Mouse (Mus musculus) megakaryocyte, embryonic 14.5 days (primary cell): ENCODE data around the gene Olfr1101. TPM values are rescaled to one million over a fixed set of nuclear protein-coding genes. Genes with fewer than 3 reads are reported as not detected.

Source experiments
- H3K27me3 ChIP-seq: replicated peaks from 2 replicates; pipeline ENCODE3; 2012; ENCODE audit warnings: inconsistent platforms
- H3K36me3 ChIP-seq: replicated peaks from 2 replicates; pipeline ENCODE3; 2012; ENCODE audit warnings: low read length, inconsistent platforms, mixed read lengths
- H3K4me1 ChIP-seq: 2 replicates; pipeline ENCODE4 v1.6.1; 2012; ENCODE audit warnings: inconsistent platforms
- H3K4me3 ChIP-seq: replicated peaks from 2 replicates; pipeline ENCODE3; 2012; ENCODE audit warnings: moderate library complexity, mild to moderate bottlenecking, inconsistent platforms
- H3K9me3 ChIP-seq: 2 replicates; pipeline ENCODE4 v1.6.1; 2012; ENCODE audit warnings: inconsistent platforms
- FLI1 ChIP-seq: IDR thresholded peaks from 2 replicates; pipeline ENCODE4 v1.6.1; 2012; ENCODE audit warnings: low read length, inconsistent platforms, mixed read lengths
- GATA1 ChIP-seq: IDR thresholded peaks from 3 replicates; pipeline ENCODE4 v1.6.1; 2012; ENCODE audit warnings: mixed read lengths, low read length, inconsistent platforms, borderline replicate concordance
- polyA plus RNA-seq: library from polyadenylated mRNA; stranded (reverse); fragments of >175 nt; gene quantifications from 2 replicates; pipeline ENCODE4 v1.2.3, GENCODE M21; 2012; ENCODE audit warnings: low replicate concordance; ENCODE audit not compliant: insufficient read depth

The Olfr1101 gene
- not detected in 2 replicates for polyA plus RNA-seq

DNA sequence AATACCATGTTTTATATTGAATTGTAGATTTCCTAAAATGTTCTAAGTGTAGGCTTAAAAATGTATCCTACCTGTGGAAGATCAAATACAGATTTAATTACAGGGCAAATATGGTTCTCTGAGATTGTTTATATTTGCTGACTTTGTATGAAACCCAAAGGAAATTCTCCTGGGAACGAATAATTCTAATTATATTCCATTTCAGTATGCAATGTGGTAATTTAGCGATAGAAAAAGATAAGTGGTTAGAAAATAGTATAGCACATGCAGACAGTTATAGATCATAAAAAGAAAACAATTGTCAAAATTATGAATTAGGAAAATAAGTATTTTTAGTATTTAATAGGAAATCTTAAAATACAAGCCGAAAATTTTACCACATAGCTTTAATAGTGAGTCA lies at the start of gene Olfr1101:
TSS of gene Olfr1101 (minus strand) at position 101 of the 400 bp plus-strand sequence.
- H3K9me3 ChIP-seq = 0 out of 2 replicates have a peak, but pooled peaks cover 3% of the 10 kb centered on the region
- H3K27me3 ChIP-seq = no peaks in the 10 kb centered on the region
- TF ChIP-seq FLI1 (no peak), GATA1 (no peak)
- H3K4me1 ChIP-seq = no peaks in the 10 kb centered on the region
- no peak within 1 kb of the TSS for H3K4me3 ChIP-seq
- no peaks in the 10 kb centered on the region for H3K36me3 ChIP-seq

DNA sequence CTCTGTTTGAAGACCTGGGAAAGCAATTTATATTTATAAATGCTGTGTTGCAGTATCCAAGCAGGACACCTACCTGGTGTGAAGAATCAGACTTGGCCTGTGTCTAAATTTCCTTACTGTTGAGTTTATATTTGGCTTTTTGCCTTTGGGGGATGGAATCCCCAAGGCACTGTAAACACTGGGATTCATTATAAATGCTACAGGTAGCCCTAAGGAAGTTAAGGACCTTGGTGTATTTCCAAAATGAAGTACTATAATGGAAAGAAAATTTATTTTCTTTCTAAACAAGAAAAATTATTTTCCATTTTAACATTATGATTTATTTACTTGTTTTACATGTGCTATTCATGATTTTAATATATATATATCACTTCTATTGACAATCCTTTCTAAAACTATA lies 45.4 kb upstream of the Olfr1101 start, which contains the start of gene Olfr1105:
TSS of gene Olfr1105 (minus strand) at position 101 of the 400 bp plus-strand sequence.
- Histone ChIP-seq H3K36me3 (no peaks in the 10 kb centered on the region), H3K27me3 (no peaks in the 10 kb centered on the region), H3K4me1 (no peaks in the 10 kb centered on the region), H3K4me3 (no peak within 1 kb of the TSS), H3K9me3 (no peaks in the 10 kb centered on the region)
- TF ChIP-seq FLI1 (no peak), GATA1 (no peak)

DNA sequence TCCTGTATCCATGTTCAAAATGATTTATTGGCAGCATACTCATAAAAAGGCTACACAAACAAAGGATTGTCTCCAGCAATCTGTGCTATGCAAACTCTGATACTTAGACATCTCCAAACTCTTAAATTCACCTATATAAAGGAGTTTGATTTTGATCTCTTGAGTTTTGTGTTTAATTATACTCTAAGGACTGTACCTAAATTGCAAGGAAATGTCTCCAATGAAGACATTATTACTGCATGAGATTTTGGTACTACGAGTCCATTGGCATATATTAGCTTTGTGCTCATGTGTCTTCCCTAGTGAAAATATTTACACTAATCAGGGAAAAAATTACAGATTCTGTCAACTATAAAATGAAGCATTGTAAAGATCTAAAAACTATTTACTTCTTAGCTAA lies 36.0 kb upstream of the Olfr1101 start, which contains the start of gene Olfr1104:
TSS of gene Olfr1104 (minus strand) at position 101 of the 400 bp plus-strand sequence.
- Histone ChIP-seq H3K36me3 (no peaks in the 10 kb centered on the region), H3K27me3 (no peaks in the 10 kb centered on the region), H3K9me3 (no peaks in the 10 kb centered on the region), H3K4me3 (no peak within 1 kb of the TSS), H3K4me1 (no peaks in the 10 kb centered on the region)
- TF ChIP-seq FLI1 = no peak
- TF ChIP-seq GATA1 = no peak

DNA sequence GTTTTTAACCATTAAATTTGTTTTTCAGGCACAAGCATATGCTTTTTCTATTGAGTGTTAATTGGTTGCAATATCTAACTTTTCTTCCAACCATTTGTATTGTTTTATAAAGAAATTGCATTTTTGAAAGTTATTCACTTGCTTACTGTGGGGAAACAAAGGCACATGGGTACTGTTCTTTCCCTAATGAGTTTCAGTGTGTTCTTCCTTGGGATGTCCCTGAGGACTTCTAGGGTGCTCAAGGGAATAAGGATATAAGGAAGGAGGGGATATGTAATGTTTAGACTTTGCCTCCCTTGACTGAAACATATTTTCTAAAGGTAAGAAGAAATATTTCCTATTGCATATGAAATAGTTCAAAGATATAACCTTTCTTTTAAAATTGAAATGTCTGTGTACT lies 7.1 kb upstream of the Olfr1101 start, which contains the start of gene Olfr1102:
TSS of gene Olfr1102 (plus strand) at position 301 of the 400 bp plus-strand sequence.
- H3K4me3 ChIP-seq = no peak within 1 kb of the TSS
- H3K36me3 ChIP-seq = no peaks in the 10 kb centered on the region
- no peak for TF ChIP-seq FLI1
- TF ChIP-seq GATA1 = no peak
- H3K9me3 ChIP-seq = no peaks in the 10 kb centered on the region
- no peaks in the 10 kb centered on the region for H3K4me1 ChIP-seq
- H3K27me3 ChIP-seq = no peaks in the 10 kb centered on the region

DNA sequence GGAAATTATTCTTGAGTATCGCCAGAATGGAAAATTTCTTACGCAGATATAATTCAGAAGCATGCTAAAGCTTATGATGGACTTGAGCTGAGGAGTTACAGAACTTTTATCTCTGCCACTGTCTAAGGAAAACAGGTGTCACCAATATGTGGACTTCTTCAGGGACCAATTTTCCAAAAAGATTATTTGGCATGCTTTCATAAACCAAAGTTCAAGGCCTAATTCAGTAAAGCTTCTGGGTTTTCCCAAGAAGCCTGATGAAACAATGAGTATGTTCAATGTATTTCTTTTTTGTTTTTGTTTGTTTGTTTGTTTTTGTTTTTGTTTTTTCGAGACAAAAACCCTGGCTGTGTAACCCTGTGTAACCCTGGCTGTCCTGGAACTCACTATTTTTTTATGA lies 11.2 kb downstream of the Olfr1101 start, which contains the start of gene Olfr1100:
TSS of gene Olfr1100 (minus strand) at position 101 of the 400 bp plus-strand sequence.
- H3K4me1 ChIP-seq = no peaks in the 10 kb centered on the region
- no peaks in the 10 kb centered on the region for H3K36me3 ChIP-seq
- no peak within 1 kb of the TSS for H3K4me3 ChIP-seq
- TF ChIP-seq GATA1 = no peak
- no peak for TF ChIP-seq FLI1
- no peaks in the 10 kb centered on the region for H3K27me3 ChIP-seq
- no peaks in the 10 kb centered on the region; the same call in 1 of the 2 replicates for H3K9me3 ChIP-seq

DNA sequence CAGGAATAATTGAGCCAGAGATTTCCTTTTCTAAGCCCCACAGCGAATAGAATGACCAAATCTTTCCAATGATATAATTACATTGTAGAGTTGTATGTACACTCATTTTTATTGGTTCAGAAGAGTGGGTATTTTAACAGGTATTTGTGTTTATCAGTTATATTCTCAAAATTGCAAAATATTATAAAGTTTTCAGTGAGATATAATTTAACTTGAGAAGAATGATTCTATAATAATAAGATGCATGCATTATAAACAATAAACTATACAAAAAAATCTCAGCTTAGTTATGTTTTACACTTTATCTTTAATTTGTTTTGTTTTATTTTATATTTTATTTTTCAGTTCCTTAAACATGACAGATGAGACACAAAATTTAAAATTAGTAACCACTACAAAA lies 30.4 kb downstream of the Olfr1101 start, which contains the start of gene Olfr1099:
TSS of gene Olfr1099 (minus strand) at position 101 of the 400 bp plus-strand sequence.
- Histone ChIP-seq H3K36me3 (no peaks in the 10 kb centered on the region), H3K9me3 (no peaks in the 10 kb centered on the region), H3K27me3 (no peaks in the 10 kb centered on the region), H3K4me3 (no peak within 1 kb of the TSS), H3K4me1 (no peaks in the 10 kb centered on the region)
- TF ChIP-seq FLI1 (no peak), GATA1 (no peak)

Other genes with a start within 250 kb of the Olfr1101 start
- gene Olfr1090, start 232.2 kb downstream of the Olfr1101 start, polyA plus RNA-seq = not detected in 2 replicates
- 0.12 TPM in 1 of 2 replicates, not detected in the other for gene Olfr1093, start 208.7 kb downstream of the Olfr1101 start, polyA plus RNA-seq
- gene Olfr141, start 181.2 kb downstream of the Olfr1101 start, polyA plus RNA-seq = not detected in 2 replicates
- not detected in 2 replicates for gene Olfr1094, start 166.6 kb downstream of the Olfr1101 start, polyA plus RNA-seq
- gene Olfr1095, start 139.5 kb downstream of the Olfr1101 start, polyA plus RNA-seq = 4.0 TPM in 1 of 2 replicates, not detected in the other
- not detected in 2 replicates for gene Gm13723, start 116.4 kb downstream of the Olfr1101 start, polyA plus RNA-seq
- not detected in 2 replicates for gene Olfr1097, start 99.0 kb downstream of the Olfr1101 start, polyA plus RNA-seq
- gene Olfr1098, start 66.7 kb downstream of the Olfr1101 start, polyA plus RNA-seq = not detected in 2 replicates
- gene Olfr1099, start 30.5 kb downstream of the Olfr1101 start, polyA plus RNA-seq = not detected in 2 replicates
- gene Olfr1100, start 11.3 kb downstream of the Olfr1101 start, polyA plus RNA-seq = not detected in 2 replicates
- not detected in 2 replicates for gene Olfr1102, start 7.2 kb upstream of the Olfr1101 start, polyA plus RNA-seq
- not detected in 2 replicates for gene Olfr1104, start 35.9 kb upstream of the Olfr1101 start, polyA plus RNA-seq
- 0.02 TPM in 1 of 2 replicates, not detected in the other for gene Olfr1105, start 45.3 kb upstream of the Olfr1101 start, polyA plus RNA-seq
- gene Olfr1106, start 61.1 kb upstream of the Olfr1101 start, polyA plus RNA-seq = not detected in 2 replicates
- gene Olfr1107, start 84.6 kb upstream of the Olfr1101 start, polyA plus RNA-seq = not detected in 2 replicates
- gene Olfr1109, start 104.8 kb upstream of the Olfr1101 start, polyA plus RNA-seq = not detected in 2 replicates
- gene Olfr259, start 123.3 kb upstream of the Olfr1101 start, polyA plus RNA-seq = not detected in 2 replicates
- gene Olfr1110, start 149.1 kb upstream of the Olfr1101 start, polyA plus RNA-seq = not detected in 2 replicates
- gene Olfr1111, start 161.4 kb upstream of the Olfr1101 start, polyA plus RNA-seq = not detected in 2 replicates
- not detected in 2 replicates for gene Olfr1112, start 196.6 kb upstream of the Olfr1101 start, polyA plus RNA-seq
- gene Olfr1113, start 217.7 kb upstream of the Olfr1101 start, polyA plus RNA-seq = not detected in 2 replicates